Mouse (Mus musculus) embryonic facial prominence, embryonic 10.5 days (tissue): ENCODE results near the gene Jmjd1c. TPM values are rescaled to one million over a fixed set of nuclear protein-coding genes. Genes with fewer than 3 reads are reported as not detected.

Experiments
- DNase-seq: peaks from one replicate; pipeline ENCODE4 v3.0.0-alpha.2; 2017; ENCODE audit warnings: low spot score
- H3K27ac ChIP-seq: fragments of 300-500 bp; sonication (generic); replicated peaks from 2 replicates; pipeline ENCODE4 v1.5.1; 2016; ENCODE audit warnings: mild to moderate bottlenecking
- H3K27me3 ChIP-seq: fragments of 300-500 bp; sonication (generic); replicated peaks from 2 replicates; pipeline ENCODE4 v1.6.1; 2016; ENCODE audit warnings: low read depth, mild to moderate bottlenecking; ENCODE audit not compliant: poor library complexity, severe bottlenecking
- H3K36me3 ChIP-seq: fragments of 300-500 bp; sonication (generic); replicated peaks from 2 replicates; pipeline ENCODE4 v1.6.1; 2016; ENCODE audit warnings: mild to moderate bottlenecking, moderate library complexity
- H3K4me1 ChIP-seq: fragments of 300-500 bp; sonication (generic); 2 replicates; pipeline ENCODE4 v1.6.1; 2016
- H3K4me3 ChIP-seq: fragments of 300-500 bp; sonication (generic); 2 replicates; pipeline ENCODE4 v1.5.1; 2016; ENCODE audit warnings: mild to moderate bottlenecking, moderate library complexity
- H3K9me3 ChIP-seq: fragments of 300-500 bp; sonication (generic); 2 replicates; pipeline ENCODE4 v1.6.1; 2016; ENCODE audit warnings: mild to moderate bottlenecking
- WGBS: fragments of 180-500 bp; shearing (Covaris S2); methylation state at CpG from one replicate; pipeline ENCODE4 v1.1.7; 2016; 5-methylcytosine and 5-hydroxymethylcytosine counted together
- polyA plus RNA-seq: library from polyadenylated mRNA; unstranded; fragments of >200 nt; fragmentation: Nextera tagmentation; extraction: Ambion mirVana; gene quantifications from 2 replicates; pipeline ENCODE4 v1.2.1, GENCODE M21; 2016

The Jmjd1c gene
- polyA plus RNA-seq, 1 experiment from 2014 or later: 33.1 TPM

DNA sequence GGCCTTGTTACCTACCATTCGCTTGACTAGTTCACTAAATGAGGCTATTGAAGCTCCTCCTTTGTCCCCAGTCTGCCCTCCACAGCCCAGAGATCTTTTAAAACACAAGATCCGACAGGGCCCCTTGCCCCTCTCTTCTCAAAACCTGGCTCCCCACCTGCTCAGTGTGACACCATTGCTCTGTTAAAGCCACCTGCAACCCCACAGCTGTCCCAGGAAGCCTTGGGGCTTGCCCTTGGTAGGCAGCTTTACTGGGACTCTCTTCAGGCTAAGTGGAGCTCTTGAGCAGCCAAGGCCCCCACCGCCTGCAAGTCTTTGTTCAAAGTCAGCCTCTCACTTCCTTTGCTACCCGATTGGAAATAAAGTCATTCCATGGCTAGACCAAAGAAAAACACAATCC is 16.9 kb upstream of the Jmjd1c start:
- WGBS: 73% methylated on average over 4 of the region's 4 CpGs
- Histone ChIP-seq H3K27ac (peak overlapping the region; percentile 35; the same call in 1 of the 2 replicates), H3K36me3 (no peaks in the 10 kb centered on the region), H3K27me3 (no peaks in the 10 kb centered on the region), H3K4me3 (no peak overlapping the region), H3K4me1 (peaks cover 21% of the 10 kb centered on the region), H3K9me3 (no peaks in the 10 kb centered on the region)
- no peak for DNase-seq

GRCm38 (mm10) chr10:67081206-67082007 is 14.5 kb upstream of the Jmjd1c start:
- no peak for DNase-seq
- no peaks in the 10 kb centered on the region for H3K27me3 ChIP-seq
- no peaks in the 10 kb centered on the region for H3K9me3 ChIP-seq
- no peak overlapping the region for H3K27ac ChIP-seq
- peaks cover 25% of the 10 kb centered on the region for H3K4me1 ChIP-seq
- H3K4me3 ChIP-seq: no peak overlapping the region
- WGBS: 86% methylated on average over 18 of the region's 18 CpGs
- no peaks in the 10 kb centered on the region for H3K36me3 ChIP-seq

DNA sequence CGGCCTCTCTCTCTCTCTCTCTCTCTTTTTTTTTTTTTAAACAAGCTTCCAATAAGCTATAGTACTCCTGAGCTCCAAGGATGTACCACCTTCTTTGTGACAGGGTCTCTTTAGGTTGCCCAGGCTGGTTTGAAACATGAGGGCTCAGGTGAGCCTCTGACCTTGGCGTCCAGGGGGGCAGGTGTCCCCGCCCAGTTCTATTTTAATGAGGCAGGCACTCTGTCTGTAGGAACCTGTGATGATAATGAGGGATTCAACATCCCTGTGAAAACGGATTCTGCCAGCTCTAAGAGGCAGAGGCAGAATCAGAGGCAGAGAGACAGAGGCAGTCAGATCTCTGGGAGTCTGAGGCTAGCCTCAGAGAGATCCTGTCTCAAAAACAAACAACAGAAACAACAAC is 13.4 kb upstream of the Jmjd1c start:
- Histone ChIP-seq H3K36me3 (peaks cover under 1% of the 10 kb centered on the region; the same call in 1 of the 2 replicates), H3K9me3 (0 out of 2 replicates have a peak, but pooled peaks cover 1% of the 10 kb centered on the region), H3K4me3 (no peak overlapping the region), H3K4me1 (peaks cover 21% of the 10 kb centered on the region), H3K27ac (no peak overlapping the region), H3K27me3 (no peaks in the 10 kb centered on the region)
- 77% methylated on average over 4 of the region's 4 CpGs for WGBS
- DNase-seq: no peak

DNA sequence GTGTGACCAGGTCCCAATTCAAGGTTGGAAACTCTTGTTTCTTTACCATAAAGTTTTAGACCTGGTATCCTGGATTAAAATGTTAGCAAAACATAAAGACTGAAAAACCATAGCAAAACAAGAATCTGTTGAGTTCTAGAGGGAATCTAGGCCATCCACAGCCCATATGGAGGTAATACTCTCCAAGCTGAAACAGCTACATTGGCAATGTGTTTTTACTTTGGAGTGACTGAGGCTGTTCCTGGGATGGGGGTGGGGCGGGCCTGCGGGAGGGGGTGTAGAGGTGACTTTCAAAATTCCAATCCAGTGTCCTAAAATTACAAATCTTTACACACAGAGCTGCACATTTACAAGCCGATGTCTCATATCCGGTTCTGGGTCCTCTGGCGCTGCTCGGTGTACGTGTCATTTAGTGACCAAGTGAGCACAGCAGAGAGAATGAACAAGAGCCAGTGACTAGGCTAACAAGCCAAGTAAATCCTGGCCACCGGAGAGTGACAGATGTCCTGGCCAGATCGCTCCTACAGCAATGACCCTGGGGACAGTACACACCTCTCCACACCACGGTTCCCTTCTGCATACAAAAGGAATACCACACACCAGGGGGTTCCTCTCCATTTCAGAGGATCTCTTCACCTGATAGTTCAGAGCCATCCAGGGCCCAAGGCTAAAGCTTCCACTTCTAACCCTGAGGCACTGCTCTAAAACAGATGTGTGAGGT is 12.3 kb upstream of the Jmjd1c start:
- WGBS: 65% methylated on average over 10 of the region's 10 CpGs

DNA sequence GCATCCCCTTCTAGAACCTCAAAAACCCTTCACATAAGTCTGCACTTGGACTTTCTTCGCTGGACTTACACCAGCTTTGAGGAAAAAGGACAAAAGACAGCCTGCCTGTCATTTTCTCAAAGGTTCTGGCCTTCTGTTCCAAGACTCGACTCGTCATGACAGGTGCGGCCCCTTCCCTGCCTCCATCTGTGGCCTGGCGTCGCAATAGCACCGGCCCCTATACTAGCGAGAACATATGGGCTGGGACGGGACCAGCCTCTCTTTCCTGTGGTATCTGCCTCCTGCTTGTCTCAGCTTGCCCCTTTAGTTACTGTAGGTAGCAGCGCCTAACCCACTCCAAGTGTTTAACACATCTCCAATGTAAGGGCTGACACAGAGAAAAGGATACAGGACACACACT is 10.8 kb upstream of the Jmjd1c start:
- H3K9me3 ChIP-seq: 0 out of 2 replicates have a peak, but pooled peaks cover 4% of the 10 kb centered on the region
- H3K4me3 ChIP-seq: no peak overlapping the region
- no peak overlapping the region for H3K27ac ChIP-seq
- DNase-seq: no peak
- H3K27me3 ChIP-seq: no peaks in the 10 kb centered on the region
- H3K36me3 ChIP-seq: peaks cover 4% of the 10 kb centered on the region; the same call in 1 of the 2 replicates
- 83% methylated on average over 10 of the region's 10 CpGs for WGBS
- peaks cover 17% of the 10 kb centered on the region for H3K4me1 ChIP-seq

More for the DNA sequence above, 12.3 kb upstream of the Jmjd1c start:
- Histone ChIP-seq H3K36me3 (peaks cover 4% of the 10 kb centered on the region; the same call in 1 of the 2 replicates), H3K27ac (peak overlapping the region; percentile 57), H3K4me1 (peaks cover 21% of the 10 kb centered on the region), H3K9me3 (0 out of 2 replicates have a peak, but pooled peaks cover 4% of the 10 kb centered on the region), H3K27me3 (no peaks in the 10 kb centered on the region), H3K4me3 (no peak overlapping the region)
- peak; percentile 48 for DNase-seq

DNA sequence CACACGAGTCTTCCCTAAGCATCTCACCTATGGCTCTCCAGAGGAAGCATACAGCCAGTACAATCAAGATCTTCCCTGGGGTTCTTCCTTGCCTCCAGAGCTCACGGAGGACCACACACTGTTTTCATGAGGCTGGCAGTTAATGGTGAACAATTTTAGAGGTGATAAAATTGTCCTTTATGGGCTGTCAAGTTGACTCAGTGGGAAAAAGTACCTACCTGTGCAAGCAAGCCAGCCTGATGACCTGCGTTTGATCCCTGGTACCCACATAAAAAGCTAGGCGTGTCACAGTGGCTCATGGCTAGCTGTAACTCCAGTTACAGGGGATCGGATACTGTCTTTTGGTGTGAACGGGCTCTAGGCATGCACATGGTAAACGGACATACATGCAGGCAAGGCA is 10.0 kb upstream of the Jmjd1c start:
- no peak for DNase-seq
- Histone ChIP-seq H3K9me3 (0 out of 2 replicates have a peak, but pooled peaks cover 4% of the 10 kb centered on the region), H3K4me3 (no peak overlapping the region), H3K27ac (no peak overlapping the region), H3K4me1 (peaks cover 17% of the 10 kb centered on the region), H3K36me3 (peaks cover 4% of the 10 kb centered on the region; the same call in 1 of the 2 replicates), H3K27me3 (no peaks in the 10 kb centered on the region)
- 93% methylated on average over 7 of the region's 7 CpGs for WGBS

- Histone ChIP-seq H3K36me3 (peaks cover 8% of the 10 kb centered on the region), H3K4me1 (peaks cover 12% of the 10 kb centered on the region), H3K4me3 (no peak overlapping the region), H3K27ac (no peak overlapping the region), H3K27me3 (no peaks in the 10 kb centered on the region), H3K9me3 (0 out of 2 replicates have a peak, but pooled peaks cover 4% of the 10 kb centered on the region)
- DNase-seq: no peak
- WGBS: 93% methylated on average over 5 of the region's 5 CpGs
Observed at GRCm38 (mm10) chr10:67087447-67088226, 8.3 kb upstream of the Jmjd1c start.

DNA sequence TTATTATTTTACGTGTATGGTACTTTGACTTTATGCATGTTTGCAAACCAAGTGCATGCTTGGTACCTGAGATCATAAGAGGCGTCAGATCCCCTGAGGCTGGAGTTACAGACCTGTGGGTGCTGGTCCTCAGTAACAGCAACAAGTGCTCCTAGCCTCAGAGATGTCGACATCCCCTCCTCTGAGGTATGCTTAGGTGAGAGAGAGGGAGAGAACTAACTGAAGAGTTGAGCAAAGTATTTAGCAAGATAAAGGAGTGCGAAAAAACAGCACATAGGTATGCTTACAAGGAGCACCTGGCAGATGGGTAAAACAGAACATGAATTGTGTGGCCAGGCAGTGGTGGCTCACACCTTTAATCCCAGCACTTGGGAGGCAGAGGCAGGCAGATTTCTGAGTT is 5.3 kb upstream of the Jmjd1c start:
- H3K4me1 ChIP-seq: peaks cover 6% of the 10 kb centered on the region
- no peak overlapping the region for H3K4me3 ChIP-seq
- DNase-seq: no peak
- 93% methylated on average over 4 of the region's 4 CpGs for WGBS
- H3K9me3 ChIP-seq: 0 out of 2 replicates have a peak, but pooled peaks cover 4% of the 10 kb centered on the region
- H3K36me3 ChIP-seq: peaks cover 8% of the 10 kb centered on the region
- no peaks in the 10 kb centered on the region for H3K27me3 ChIP-seq
- H3K27ac ChIP-seq: no peak overlapping the region

GRCm38 (mm10) chr10:67094922-67095321 is 1.0 kb upstream of the Jmjd1c start:
- WGBS: 86% methylated on average over 7 of the region's 7 CpGs
- Histone ChIP-seq H3K27me3 (no peaks in the 10 kb centered on the region), H3K36me3 (peaks cover 4% of the 10 kb centered on the region), H3K9me3 (no peaks in the 10 kb centered on the region), H3K4me3 (no peak overlapping the region), H3K4me1 (peaks cover 36% of the 10 kb centered on the region), H3K27ac (no peak overlapping the region)
- DNase-seq: no peak

DNA sequence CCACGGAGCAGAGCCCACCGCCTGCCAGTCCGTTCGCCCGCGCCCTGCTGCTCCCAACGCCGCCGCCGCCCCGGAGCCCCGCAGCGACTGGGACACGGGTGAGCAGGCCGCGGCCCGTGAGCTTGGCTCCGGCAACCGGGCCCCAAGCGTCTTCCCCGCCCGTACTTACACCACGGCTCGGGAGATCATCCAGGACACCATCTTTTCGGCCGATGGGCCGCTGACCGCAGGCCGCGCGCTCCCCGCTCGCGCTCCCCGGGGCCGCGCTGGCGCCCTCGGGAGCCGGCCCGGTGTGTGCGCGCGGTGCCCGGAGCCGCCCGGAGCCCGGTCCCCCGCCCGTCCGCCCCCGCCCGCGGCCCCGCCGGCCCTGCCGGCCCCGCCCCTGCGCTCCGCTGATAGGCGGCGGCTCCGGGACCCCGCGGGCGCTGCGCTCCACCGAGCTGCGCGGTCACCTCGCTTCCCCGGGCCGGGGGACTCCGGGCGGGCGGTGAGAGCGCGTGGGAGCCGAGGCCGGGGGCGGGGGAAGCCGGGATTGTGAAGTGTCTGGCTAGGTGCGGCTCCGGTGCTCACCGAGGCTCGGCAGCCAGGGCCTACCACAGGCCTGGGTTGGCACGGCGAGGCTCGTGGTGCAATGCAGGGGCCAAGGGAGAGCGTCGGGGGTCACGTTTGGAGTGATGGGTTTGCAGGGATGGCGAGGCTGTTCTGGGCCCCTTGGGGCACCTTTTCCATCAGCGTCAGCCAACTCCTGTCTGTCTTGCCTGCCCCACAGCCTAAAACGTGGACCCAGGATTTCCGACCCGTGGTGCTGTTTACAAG is 904 bp downstream of the Jmjd1c start, which contains the start of gene Reep3:
TSS of gene Reep3 (minus strand) at position 325 of the 816 bp plus-strand sequence.
- WGBS: 1% methylated on average over 97 of the region's 97 CpGs
- Histone ChIP-seq H3K9me3 (no peaks in the 10 kb centered on the region), H3K27me3 (no peaks in the 10 kb centered on the region), H3K27ac (peak within 1 kb of the TSS; percentile 99), H3K4me3 (peak within 1 kb of the TSS; percentile 91), H3K4me1 (peaks cover 46% of the 10 kb centered on the region), H3K36me3 (peaks cover 2% of the 10 kb centered on the region; the same call in 1 of the 2 replicates)
- peak; percentile 83 for DNase-seq

GRCm38 (mm10) chr10:67097437-67098150 is 1.7 kb downstream of the Jmjd1c start:
- Histone ChIP-seq H3K36me3 (0 out of 2 replicates have a peak, but pooled peaks cover 4% of the 10 kb centered on the region), H3K9me3 (no peaks in the 10 kb centered on the region), H3K27ac (peak overlapping the region; percentile 99), H3K4me1 (peaks cover 52% of the 10 kb centered on the region), H3K4me3 (peak overlapping the region; percentile 91), H3K27me3 (no peaks in the 10 kb centered on the region)
- DNase-seq: peak; percentile 42
- WGBS: under 1% methylated on average over 15 of the region's 15 CpGs
